Mouse (Mus musculus): ENCODE measurements around the gene Dzip1.

GRCm38 (mm10) chr14:118831597-118831996 lies 93.7 kb downstream of the Dzip1 start:
- no peak for TF ChIP-seq CTCF (IDR thresholded peaks at IDR 0.05; ENCODE audit: low read depth, low read length)
- TF ChIP-seq POLR2A (IDR thresholded peaks at IDR 0.05; ENCODE audit: borderline replicate concordance, low read depth, low read length): no peak

All from bone marrow macrophage, adult 2 months (primary cell).